Mouse (Mus musculus): ENCODE results near the gene Pax6. TPM values are rescaled to one million over a fixed set of nuclear protein-coding genes. Genes with fewer than 3 reads are reported as not detected.

Gene Pax6
- polyA plus RNA-seq, 1 experiment from 2014 or later, result 0.08 TPM

GRCm38 (mm10) chr2:105669881-105670730, 1.4 kb downstream of the Pax6 start:
- no peak overlapping the region for H3K4me2 ChIP-seq (ENCODE audit: low read depth, low read length)
- peaks cover 100% of the 10 kb centered on the region for H3K27me3 ChIP-seq (ENCODE audit: control insufficient read depth, insufficient read depth, low read depth, low read length)
- no peak for ATAC-seq (ENCODE audit: low read depth)
- H3K9ac ChIP-seq (ENCODE audit: low read depth, low read length), result no peak overlapping the region
- no peak overlapping the region for H3K27ac ChIP-seq (ENCODE audit: low read length)
- H3K36me3 ChIP-seq (ENCODE audit: control insufficient read depth, insufficient read depth), result no peaks in the 10 kb centered on the region
- H3K4me1 ChIP-seq (ENCODE audit: control insufficient read depth, low read depth, low read length), result peaks cover 9% of the 10 kb centered on the region
- no peaks in the 10 kb centered on the region for H3K9me3 ChIP-seq (replicated peaks; ENCODE audit: control insufficient read depth, low read length)
- no peak overlapping the region for H3K4me3 ChIP-seq (ENCODE audit: low read depth, low read length)
- WGBS (ENCODE audit: insufficient replicate concordance), result 2% methylated on average over 29 of the region's 29 CpGs

DNA sequence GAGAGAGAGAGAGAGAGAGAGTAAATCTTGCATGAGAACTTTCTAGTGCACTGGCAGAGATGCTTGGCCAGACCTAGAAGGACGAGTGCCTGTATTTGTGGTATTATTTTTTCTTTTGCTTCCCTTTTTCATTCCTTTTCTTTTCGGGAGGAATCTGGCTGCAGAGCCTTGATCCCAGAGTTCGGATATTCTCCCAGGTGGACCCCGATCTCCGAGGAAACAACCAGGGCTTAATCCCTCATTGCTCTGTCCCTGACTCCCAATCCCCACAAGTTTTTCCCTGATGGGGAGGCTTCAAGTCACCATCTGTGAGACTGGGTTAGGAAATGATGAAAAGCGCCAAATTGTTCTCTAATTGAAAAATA, 2.0 kb downstream of the Pax6 start:
- H3K27me3 ChIP-seq (ENCODE audit: control insufficient read depth, insufficient read depth, low read depth, low read length), result peaks cover 100% of the 10 kb centered on the region
- no peak overlapping the region for H3K27ac ChIP-seq (ENCODE audit: low read length)
- no peaks in the 10 kb centered on the region for H3K9me3 ChIP-seq (replicated peaks; ENCODE audit: control insufficient read depth, low read length)
- H3K4me1 ChIP-seq (ENCODE audit: control insufficient read depth, low read depth, low read length), result peaks cover 10% of the 10 kb centered on the region
- no peak overlapping the region for H3K4me3 ChIP-seq (ENCODE audit: low read depth, low read length)
- H3K36me3 ChIP-seq (ENCODE audit: control insufficient read depth, insufficient read depth), result no peaks in the 10 kb centered on the region
- H3K9ac ChIP-seq (ENCODE audit: low read depth, low read length), result no peak overlapping the region
- WGBS (ENCODE audit: insufficient replicate concordance), result 2% methylated on average over 6 of the region's 6 CpGs
- no peak overlapping the region for H3K4me2 ChIP-seq (ENCODE audit: low read depth, low read length)
- no peak for ATAC-seq (ENCODE audit: low read depth)

GRCm38 (mm10) chr2:105671116-105671797, 2.6 kb downstream of the Pax6 start:
- no peak for ATAC-seq (ENCODE audit: low read depth)
- WGBS (ENCODE audit: insufficient replicate concordance), result 2% methylated on average over 9 of the region's 9 CpGs
- Histone ChIP-seq H3K4me1 (ENCODE audit: control insufficient read depth, low read depth, low read length) (peaks cover 10% of the 10 kb centered on the region), H3K27ac (ENCODE audit: low read length) (no peak overlapping the region), H3K9ac (ENCODE audit: low read depth, low read length) (no peak overlapping the region), H3K4me2 (ENCODE audit: low read depth, low read length) (no peak overlapping the region), H3K27me3 (ENCODE audit: control insufficient read depth, insufficient read depth, low read depth, low read length) (peaks cover 100% of the 10 kb centered on the region), H3K36me3 (ENCODE audit: control insufficient read depth, insufficient read depth) (no peaks in the 10 kb centered on the region), H3K4me3 (ENCODE audit: low read depth, low read length) (no peak overlapping the region), H3K9me3 (replicated peaks; ENCODE audit: control insufficient read depth, low read length) (no peaks in the 10 kb centered on the region)

DNA sequence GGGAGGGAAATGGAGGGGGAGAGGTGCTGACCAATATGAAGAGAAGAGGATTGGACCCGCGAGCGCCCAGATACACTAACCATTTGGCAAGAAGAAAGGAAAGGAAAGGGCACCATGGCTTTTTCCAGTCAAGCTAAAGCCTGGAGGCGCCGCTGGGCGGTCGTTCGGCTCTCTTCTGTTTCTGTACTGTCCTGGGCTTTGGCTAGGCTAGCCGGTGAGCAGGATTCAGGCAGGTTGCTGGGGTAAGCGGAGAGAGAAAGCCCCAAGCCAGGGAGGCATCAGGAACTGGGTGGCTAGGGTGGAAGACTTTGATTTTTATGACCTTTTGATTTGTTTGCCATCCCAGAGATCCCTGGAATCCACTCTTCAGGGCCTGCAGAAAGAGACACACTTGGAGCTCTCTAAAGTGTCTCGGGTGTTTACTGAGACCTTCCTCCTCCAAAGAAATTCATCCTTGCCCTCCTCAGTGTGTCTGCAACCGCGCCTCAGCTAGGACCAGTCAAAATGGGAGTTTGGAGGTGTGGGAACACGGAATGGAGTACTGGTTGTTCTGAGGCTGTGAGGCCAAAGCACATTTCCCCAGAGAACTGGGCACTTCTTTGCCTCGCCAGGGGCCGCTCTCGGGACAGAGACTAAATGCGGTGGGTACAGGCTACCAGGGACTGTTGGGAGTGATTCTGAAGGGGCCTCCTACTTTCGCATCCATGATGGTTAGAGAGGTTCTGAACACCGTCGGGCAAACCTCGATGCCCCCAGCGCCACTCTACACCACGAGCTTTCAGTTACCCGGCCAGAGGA, 3.3 kb downstream of the Pax6 start:
- ATAC-seq (ENCODE audit: low read depth), result no peak
- Histone ChIP-seq H3K4me3 (ENCODE audit: low read depth, low read length) (no peak overlapping the region), H3K9ac (ENCODE audit: low read depth, low read length) (no peak overlapping the region), H3K4me2 (ENCODE audit: low read depth, low read length) (peak overlapping the region; percentile 4; the same call in 1 of the 2 replicates), H3K9me3 (replicated peaks; ENCODE audit: control insufficient read depth, low read length) (no peaks in the 10 kb centered on the region), H3K27me3 (ENCODE audit: control insufficient read depth, insufficient read depth, low read depth, low read length) (peaks cover 100% of the 10 kb centered on the region), H3K27ac (ENCODE audit: low read length) (no peak overlapping the region), H3K4me1 (ENCODE audit: control insufficient read depth, low read depth, low read length) (peaks cover 10% of the 10 kb centered on the region), H3K36me3 (ENCODE audit: control insufficient read depth, insufficient read depth) (no peaks in the 10 kb centered on the region)
- WGBS (ENCODE audit: insufficient replicate concordance), result 2% methylated on average over 25 of the region's 25 CpGs

DNA sequence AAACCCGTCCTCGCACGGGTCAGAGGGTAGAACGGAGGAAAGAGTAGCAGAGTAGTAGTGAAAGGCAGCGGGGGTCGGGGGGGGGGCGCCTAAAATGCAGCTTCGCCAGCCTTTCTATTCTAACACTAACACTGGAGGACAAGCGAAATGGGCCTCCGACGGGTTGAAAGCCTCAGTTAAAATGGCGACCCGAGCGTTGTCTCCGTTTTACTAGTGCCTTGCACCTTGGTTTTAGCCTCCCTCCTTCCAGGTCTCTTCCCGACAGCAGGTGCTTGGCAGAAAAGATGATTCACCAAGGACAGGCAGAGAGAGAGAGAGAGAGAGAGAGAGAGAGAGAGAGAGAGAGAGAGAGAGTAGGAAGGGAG, 3.9 kb downstream of the Pax6 start:
- peak overlapping the region; percentile 4; the same call in 1 of the 2 replicates for H3K4me2 ChIP-seq (ENCODE audit: low read depth, low read length)
- no peak for ATAC-seq (ENCODE audit: low read depth)
- no peaks in the 10 kb centered on the region for H3K36me3 ChIP-seq (ENCODE audit: control insufficient read depth, insufficient read depth)
- H3K9me3 ChIP-seq (replicated peaks; ENCODE audit: control insufficient read depth, low read length), result no peaks in the 10 kb centered on the region
- 1% methylated on average over 16 of the region's 16 CpGs for WGBS (ENCODE audit: insufficient replicate concordance)
- H3K4me1 ChIP-seq (ENCODE audit: control insufficient read depth, low read depth, low read length), result peaks cover 10% of the 10 kb centered on the region
- no peak overlapping the region for H3K9ac ChIP-seq (ENCODE audit: low read depth, low read length)
- H3K4me3 ChIP-seq (ENCODE audit: low read depth, low read length), result no peak overlapping the region
- no peak overlapping the region for H3K27ac ChIP-seq (ENCODE audit: low read length)
- peaks cover 100% of the 10 kb centered on the region for H3K27me3 ChIP-seq (ENCODE audit: control insufficient read depth, insufficient read depth, low read depth, low read length)

DNA sequence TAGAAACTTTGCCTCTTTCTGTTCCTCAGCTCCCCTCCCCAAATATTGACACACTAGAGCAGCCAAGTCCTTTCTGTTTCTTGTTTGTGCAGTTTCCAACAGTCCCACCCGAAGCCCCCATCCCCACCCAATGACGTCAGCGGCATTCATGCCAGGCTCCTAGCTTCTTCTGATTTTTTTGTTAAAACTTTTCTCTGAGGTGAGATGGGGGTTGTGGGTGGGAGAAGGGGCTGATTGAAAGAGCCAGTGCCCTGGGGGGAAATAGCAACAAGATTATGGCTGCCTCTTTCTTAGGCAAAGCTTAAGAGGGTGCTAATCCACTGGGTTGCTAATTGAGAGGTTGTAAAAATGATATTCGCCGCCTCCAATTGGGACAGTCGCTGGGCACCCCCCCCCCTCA, 4.4 kb downstream of the Pax6 start:
- WGBS (ENCODE audit: insufficient replicate concordance), result 0% methylated on average over 6 of the region's 6 CpGs

DNA sequence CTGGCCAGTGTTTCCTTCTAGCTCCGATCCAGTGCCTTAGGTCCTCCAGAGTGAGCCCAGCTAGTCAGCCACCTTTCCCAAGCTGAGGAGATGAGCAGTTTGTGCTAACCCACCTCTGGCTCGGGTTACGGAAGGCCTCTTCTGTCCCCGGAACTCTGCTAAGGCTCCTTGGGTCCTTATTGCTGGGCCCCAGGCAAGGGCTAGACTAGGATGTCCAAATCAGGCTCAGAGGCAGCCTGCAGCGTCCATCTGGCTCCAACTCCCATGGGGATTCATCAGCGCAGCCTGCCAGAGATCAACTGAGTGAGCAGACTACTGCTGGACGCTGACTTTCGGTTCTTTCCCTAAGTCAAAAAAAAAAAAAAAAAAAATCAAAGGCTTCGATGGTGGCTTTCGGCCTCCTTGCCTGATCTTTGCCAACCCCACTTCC, 4.9 kb downstream of the Pax6 start:
- WGBS (ENCODE audit: insufficient replicate concordance), result 4% methylated on average over 10 of the region's 10 CpGs
- peaks cover 10% of the 10 kb centered on the region for H3K4me1 ChIP-seq (ENCODE audit: control insufficient read depth, low read depth, low read length)
- H3K4me2 ChIP-seq (ENCODE audit: low read depth, low read length), result peak overlapping the region; percentile 60
- H3K9me3 ChIP-seq (replicated peaks; ENCODE audit: control insufficient read depth, low read length), result no peaks in the 10 kb centered on the region
- no peak overlapping the region for H3K9ac ChIP-seq (ENCODE audit: low read depth, low read length)
- H3K27ac ChIP-seq (ENCODE audit: low read length), result no peak overlapping the region
- H3K27me3 ChIP-seq (ENCODE audit: control insufficient read depth, insufficient read depth, low read depth, low read length), result peaks cover 98% of the 10 kb centered on the region
- H3K4me3 ChIP-seq (ENCODE audit: low read depth, low read length), result peak overlapping the region; percentile 14
- no peak for ATAC-seq (ENCODE audit: low read depth)
- H3K36me3 ChIP-seq (ENCODE audit: control insufficient read depth, insufficient read depth), result no peaks in the 10 kb centered on the region

More for the DNA sequence above, 4.4 kb downstream of the Pax6 start:
- Histone ChIP-seq H3K4me1 (ENCODE audit: control insufficient read depth, low read depth, low read length) (peaks cover 10% of the 10 kb centered on the region), H3K4me2 (ENCODE audit: low read depth, low read length) (no peak overlapping the region), H3K9me3 (replicated peaks; ENCODE audit: control insufficient read depth, low read length) (no peaks in the 10 kb centered on the region), H3K36me3 (ENCODE audit: control insufficient read depth, insufficient read depth) (no peaks in the 10 kb centered on the region), H3K4me3 (ENCODE audit: low read depth, low read length) (no peak overlapping the region), H3K9ac (ENCODE audit: low read depth, low read length) (no peak overlapping the region), H3K27ac (ENCODE audit: low read length) (no peak overlapping the region), H3K27me3 (ENCODE audit: control insufficient read depth, insufficient read depth, low read depth, low read length) (peaks cover 100% of the 10 kb centered on the region)
- ATAC-seq (ENCODE audit: low read depth), result no peak

- peaks cover 10% of the 10 kb centered on the region for H3K4me1 ChIP-seq (ENCODE audit: control insufficient read depth, low read depth, low read length)
- peak overlapping the region; percentile 60 for H3K4me2 ChIP-seq (ENCODE audit: low read depth, low read length)
- no peak for ATAC-seq (ENCODE audit: low read depth)
- H3K9ac ChIP-seq (ENCODE audit: low read depth, low read length), result no peak overlapping the region
- no peak overlapping the region for H3K27ac ChIP-seq (ENCODE audit: low read length)
- H3K27me3 ChIP-seq (ENCODE audit: control insufficient read depth, insufficient read depth, low read depth, low read length), result peaks cover 98% of the 10 kb centered on the region
- no peaks in the 10 kb centered on the region for H3K9me3 ChIP-seq (replicated peaks; ENCODE audit: control insufficient read depth, low read length)
- no peaks in the 10 kb centered on the region for H3K36me3 ChIP-seq (ENCODE audit: control insufficient read depth, insufficient read depth)
- H3K4me3 ChIP-seq (ENCODE audit: low read depth, low read length), result peak overlapping the region; percentile 44
- WGBS (ENCODE audit: insufficient replicate concordance), result 2% methylated on average over 36 of the region's 36 CpGs
These were observed 5.6 kb downstream of the Pax6 start for GRCm38 (mm10) chr2:105674061-105674874.
